Mouse (Mus musculus): Measurements from ENCODE around the gene Gcn1l1. TPM values are rescaled to one million over a fixed set of nuclear protein-coding genes. Genes with fewer than 3 reads are reported as not detected.
"Not testable (repeated sequence)": the region's sequence is repeated elsewhere in the genome, so short reads cannot be mapped to it uniquely, and the experiment has no call there.

Gcn1l1 gene
- total RNA-seq, 1 experiment from 2014 or later: 22.8 TPM

DNA sequence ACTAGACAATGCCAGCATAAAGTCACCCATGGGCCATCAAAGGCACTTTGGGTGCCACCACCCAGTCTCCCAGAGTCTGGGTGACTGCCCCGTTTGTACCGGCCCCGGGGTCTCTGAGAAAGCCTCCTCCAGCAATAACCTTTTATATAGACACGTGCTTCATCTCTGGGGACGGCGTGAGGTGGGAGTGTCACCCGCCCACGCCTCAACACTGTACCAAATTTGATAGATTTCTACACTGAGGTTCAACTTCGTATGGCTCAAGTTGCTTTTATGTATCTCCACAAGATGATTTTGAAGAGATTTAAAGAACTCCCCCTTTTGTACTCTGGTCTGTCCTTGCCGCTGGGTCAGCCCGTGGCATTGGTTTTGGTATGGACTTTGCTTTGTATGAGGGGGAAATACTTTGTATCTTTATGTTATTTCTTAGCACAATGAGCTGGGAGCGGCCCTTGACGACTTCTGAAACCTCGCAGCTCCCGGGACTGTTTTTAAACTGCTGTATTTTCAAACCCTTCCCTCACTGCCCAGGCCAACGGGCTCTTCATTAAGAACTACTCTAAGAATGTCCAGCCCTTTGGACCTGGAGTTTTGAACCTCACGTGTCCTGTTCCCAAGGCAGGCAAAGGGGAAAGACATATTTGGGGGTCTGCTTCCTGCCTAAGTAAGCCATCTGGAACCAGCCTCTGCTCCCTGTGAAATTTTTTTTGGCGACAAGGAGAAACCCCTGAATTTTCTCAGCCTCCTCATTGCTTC, 10.3 kb upstream of the Gcn1l1 start:
- no peak for ATAC-seq (replicated peaks; ENCODE audit: insufficient number of reproducible peaks, low FRiP score, low TSS enrichment, poor library complexity, severe bottlenecking)

DNA sequence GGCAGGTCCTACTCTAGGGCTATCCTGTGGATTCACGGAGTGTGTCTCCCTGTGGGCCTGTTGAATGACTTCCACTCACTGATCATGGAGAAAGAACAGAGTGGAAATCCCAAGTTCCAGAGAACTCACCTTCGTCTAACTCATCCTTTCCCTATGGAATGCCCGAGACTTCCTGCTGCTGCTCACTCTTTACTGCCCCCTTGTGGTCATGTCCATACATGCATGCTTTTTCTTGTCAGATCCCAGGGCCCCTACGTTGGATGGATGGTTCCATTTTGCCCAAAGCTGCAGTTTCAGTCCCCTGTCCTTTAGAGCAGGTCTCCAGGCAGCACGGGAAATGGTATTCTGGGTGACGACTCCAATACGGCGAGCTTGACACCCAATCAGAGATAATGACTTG, 8.8 kb upstream of the Gcn1l1 start:
- no peak for ATAC-seq (replicated peaks; ENCODE audit: insufficient number of reproducible peaks, low FRiP score, low TSS enrichment, poor library complexity, severe bottlenecking)

DNA sequence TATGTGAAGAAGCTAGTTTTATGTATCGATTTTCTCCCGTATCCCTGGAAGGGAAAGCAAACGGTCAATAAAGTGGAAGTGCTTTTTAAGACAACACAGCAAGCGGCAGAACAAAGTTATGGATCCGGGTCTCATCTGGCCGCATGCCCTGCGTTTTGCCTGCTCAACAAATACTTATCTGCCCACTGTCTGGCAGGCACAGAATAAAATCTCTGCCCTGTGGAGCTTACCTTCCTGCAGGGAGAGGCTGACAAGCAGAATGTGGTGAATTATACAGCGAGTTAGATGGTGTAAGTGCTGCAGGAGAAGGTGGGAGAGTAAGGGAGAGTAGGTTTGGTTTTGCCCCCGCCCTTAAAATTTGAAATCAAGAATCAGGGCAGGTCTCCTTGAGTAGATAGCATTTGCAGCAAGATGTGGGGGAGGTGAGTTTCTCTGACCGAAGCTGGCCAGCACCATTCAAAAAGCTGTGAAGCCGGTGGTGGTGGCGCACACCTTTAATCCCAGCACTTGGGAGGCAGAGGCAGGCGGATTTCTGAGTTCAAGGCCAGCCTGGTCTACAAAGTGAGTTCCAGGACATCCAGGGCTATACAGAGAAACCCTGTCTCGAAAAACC, 6.8 kb upstream of the Gcn1l1 start:
- ATAC-seq (replicated peaks; ENCODE audit: insufficient number of reproducible peaks, low FRiP score, low TSS enrichment, poor library complexity, severe bottlenecking): no peak

DNA sequence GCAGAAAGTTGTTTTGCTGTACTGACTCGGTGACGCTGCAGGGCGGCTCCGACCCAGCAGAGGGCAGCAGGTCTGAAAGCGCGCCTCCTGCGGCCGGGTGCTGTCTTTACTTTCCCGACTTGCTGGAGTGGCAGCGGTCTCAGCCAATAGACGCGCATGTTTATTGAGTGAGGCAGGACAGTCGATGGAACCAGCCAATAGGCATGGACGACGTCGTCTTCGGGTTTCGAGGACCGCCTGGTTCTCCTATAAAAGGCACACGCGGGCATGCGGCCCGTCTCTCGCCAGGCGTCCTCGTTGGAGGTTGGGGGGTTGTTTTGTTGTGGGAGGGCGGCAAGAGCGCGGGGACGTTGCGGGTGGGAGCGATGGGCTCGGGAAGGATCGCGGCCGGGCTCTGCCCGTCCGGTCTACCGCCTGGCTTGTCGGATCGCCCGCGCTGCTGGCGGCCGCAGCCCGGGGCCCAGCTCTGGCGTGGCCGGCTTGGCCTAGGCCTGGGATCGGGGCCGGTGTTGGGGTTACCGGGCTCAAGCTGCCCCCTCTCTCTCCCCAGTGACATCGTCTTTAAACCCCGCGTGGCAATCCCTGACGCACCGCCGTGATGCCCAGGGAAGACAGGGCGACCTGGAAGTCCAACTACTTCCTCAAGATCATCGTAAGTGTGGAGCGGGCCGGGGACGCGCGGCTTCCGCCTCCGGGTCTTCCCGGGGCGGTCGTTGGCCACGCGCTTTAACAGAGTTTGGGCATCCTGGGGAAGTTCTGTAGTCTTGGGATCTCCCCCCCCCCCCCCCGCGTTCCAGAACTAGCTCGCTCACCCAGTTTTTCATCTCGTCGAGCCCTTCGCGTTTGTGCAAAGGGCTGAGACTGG, 5.6 kb upstream of the Gcn1l1 start, which contains the start of gene Rplp0:
TSS of gene Rplp0 (plus strand) at position 231 of the 865 bp plus-strand sequence.
- ATAC-seq (replicated peaks; ENCODE audit: insufficient number of reproducible peaks, low FRiP score, low TSS enrichment, poor library complexity, severe bottlenecking): peak; percentile 99

DNA sequence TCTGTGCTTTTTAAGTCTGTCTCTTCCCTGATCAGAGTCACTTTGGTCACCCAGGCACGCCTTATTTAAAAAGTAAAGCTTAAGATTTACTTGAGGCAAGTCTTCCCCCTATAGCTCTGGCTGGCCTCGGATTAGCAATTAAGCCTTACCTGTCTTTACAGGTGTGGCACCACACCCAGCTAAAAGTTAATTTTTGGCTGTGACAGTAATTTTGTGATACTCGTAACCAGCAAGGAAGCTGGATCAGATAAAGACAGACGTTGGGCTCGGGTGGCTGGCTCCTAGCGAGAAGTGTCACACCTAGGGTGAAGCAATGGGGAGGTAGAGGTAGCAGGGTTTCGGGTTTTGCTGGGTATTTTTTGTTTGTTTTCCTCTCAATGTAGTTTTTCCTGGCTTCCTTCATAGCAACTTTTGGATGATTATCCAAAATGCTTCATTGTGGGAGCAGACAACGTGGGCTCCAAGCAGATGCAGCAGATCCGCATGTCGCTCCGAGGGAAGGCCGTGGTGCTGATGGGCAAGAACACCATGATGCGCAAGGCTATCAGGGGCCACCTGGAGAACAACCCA, 4.6 kb upstream of the Gcn1l1 start:
- ATAC-seq (replicated peaks; ENCODE audit: insufficient number of reproducible peaks, low FRiP score, low TSS enrichment, poor library complexity, severe bottlenecking): no peak

DNA sequence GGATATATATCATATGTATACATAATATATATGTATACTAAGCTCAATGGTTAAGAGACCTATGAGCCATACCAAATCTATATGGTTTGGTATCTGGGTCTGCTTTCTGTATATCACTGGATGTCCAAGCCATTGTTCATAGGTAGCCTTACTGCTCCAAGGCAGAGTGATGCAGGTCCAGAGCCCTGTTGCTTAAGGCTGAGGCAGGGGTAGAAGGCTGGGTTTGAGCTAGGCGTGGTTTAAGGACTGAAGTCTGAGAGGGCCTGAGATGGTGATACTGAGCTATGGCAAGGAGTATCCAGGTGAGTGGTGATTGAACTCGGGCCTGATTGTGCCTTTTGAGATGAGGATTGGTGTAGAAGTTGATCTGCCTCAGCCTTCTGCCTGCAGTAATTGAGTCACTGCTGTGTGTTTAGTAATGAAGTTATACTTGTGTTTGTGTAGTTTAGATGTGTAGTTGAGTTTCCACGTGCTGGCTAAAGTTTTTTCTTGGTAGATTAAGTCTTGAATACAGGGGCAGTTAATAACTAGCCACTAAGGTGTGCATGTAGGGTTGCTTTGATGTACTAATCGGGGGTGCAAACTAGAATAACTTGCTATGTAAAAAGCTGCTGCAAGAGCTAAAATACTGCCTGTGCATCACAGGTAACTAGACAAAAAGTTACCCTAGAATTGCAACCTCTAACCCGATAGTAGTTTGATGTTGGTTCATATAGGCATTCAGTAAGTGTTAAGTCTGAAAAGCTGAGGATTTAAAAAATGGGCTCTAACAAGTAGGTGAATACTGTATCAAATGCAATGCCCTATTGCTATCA, 1.1 kb upstream of the Gcn1l1 start:
- ATAC-seq (replicated peaks; ENCODE audit: insufficient number of reproducible peaks, low FRiP score, low TSS enrichment, poor library complexity, severe bottlenecking): no peak

DNA sequence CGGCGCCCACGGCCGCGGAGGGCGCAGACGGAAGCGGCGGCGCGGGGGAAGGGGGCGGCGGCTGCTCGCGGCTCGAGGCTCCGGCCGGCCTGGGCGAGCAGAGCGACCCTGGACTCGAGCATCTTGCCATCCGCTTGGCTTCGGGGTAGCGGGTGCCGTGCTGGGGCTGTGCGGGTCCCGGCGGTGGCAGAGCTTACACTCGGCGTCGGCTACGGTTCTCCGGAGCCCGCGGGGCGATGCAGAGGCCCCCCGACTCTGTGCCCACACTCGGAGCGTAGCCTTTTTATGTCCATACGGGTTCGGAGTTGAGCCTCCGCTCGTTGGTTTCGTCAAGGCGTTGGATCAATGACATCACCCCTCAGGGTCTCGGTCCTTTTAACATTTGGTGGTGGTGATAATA, 349 bp downstream of the Gcn1l1 start:
- ATAC-seq (replicated peaks; ENCODE audit: insufficient number of reproducible peaks, low FRiP score, low TSS enrichment, poor library complexity, severe bottlenecking): no peak

DNA sequence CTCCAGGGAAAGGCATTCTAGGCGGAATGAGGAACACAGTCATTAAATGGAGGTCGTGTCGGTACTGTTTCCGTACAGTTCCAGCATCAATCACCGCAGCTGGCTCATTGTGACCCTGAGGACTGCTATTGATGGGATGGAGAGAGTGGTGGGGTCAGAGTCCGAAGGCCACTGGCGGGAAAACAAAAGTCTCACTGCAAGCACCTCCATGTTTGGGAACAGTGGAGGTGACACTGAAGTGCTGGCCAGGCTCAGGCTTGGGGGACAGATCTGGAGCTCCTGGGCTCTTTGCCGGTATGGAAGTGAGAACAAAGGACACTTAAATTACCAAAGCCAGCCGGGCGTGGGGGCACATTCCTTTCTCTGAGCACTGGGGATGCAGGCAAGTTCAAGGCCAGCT, 3.6 kb downstream of the Gcn1l1 start:
- ATAC-seq (replicated peaks; ENCODE audit: insufficient number of reproducible peaks, low FRiP score, low TSS enrichment, poor library complexity, severe bottlenecking): no peak

DNA sequence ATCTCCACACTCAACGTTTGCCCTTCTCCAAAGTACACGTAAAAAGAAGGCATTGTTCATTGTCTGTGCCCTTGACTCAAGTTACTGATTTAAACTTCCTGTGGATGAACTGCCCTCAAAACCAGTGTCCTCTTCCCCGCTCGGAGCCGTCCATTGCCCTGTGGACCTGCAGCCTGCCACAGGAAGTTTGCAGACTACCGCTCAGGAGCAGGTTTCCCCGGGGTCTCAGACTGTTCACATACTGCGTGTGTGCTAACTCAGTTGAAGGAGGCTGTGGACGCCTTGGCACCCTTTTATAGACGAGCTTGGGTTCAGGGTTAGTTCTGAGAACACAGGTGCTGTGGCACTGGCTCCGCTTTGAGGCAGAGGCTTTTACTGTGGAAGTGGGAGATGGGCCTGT, 4.3 kb downstream of the Gcn1l1 start:
- ATAC-seq (replicated peaks; ENCODE audit: insufficient number of reproducible peaks, low FRiP score, low TSS enrichment, poor library complexity, severe bottlenecking): no peak

DNA sequence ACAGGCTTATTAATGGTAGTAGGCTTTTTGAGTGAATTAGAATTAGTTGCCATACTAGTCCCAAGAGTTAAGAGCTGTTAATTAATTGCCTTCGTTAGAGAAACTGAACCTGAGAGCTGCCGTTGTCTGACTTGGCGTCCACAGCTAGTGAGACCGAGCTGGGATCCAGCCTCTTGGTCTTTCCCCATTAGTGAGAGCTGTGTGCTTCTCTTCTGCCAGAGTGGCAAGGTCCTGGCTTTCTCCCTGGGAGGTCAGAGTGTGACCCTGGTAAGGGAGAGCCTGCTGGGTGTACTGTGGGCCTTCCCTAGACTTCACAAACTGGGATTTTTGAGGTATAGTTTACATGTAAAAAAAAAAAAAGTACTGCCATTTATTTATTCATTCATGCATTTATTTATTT, 4.7 kb downstream of the Gcn1l1 start:
- no peak for ATAC-seq (replicated peaks; ENCODE audit: insufficient number of reproducible peaks, low FRiP score, low TSS enrichment, poor library complexity, severe bottlenecking)

DNA sequence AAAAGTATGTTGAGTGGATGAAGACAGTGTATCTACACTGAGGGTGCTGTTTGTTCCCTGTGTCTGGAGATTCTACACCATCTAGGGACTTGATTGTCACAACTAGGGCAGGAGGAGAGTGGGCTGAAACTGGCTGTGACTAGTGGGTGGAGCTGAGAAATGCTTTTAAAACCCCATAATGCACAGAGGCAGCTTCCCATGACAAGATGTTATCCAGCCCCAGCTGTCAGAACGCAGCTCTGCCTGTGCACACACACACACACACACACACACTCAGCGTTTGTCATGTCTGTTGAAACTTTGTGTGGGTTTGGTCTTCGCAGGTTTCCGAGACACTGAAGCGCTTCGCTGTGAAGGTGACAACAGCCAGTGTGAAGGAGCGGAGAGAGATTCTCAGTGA, 6.0 kb downstream of the Gcn1l1 start:
- no peak for ATAC-seq (replicated peaks; ENCODE audit: insufficient number of reproducible peaks, low FRiP score, low TSS enrichment, poor library complexity, severe bottlenecking)

DNA sequence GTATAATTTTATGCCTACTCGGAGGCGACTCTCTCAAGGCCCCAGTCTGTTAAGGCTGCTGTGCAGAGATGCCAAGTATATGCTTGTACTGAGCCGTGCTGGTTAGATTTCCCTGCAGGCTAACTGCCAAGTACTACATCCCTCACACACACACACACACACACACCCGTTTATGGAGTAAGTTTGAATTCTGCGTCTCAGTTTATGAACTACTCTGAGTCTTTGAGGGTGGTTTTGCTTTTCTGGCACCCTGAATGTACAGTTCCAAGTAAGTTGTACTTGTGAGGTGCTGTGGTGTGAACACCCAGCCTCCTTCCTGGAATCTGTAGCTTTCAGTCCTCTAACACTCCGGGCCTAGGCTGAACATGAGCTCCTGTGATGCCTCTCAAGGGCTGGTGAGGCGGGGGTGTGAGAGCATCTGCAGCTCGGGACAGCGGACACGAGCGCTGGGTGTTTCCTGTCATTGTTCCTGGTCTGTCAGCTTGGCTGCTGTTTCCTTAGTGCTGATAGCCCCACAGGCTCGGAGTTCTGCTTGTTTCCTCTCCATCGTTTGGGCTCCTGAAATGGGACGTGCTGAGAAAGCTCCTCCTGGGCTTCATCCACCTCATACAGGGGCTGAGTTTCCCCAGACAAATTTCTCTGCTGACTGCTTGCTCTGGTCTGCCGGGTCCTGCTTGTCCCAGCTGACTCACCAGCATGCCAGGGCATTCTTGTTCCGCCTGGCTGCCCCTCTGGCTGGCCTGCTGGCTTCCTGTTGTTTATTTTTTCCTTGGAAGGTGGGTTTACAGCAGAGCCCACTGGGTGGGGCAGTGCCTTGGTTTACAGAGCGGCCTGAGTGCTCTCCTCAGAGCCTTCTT, 7.9 kb downstream of the Gcn1l1 start:
- ATAC-seq (replicated peaks; ENCODE audit: insufficient number of reproducible peaks, low FRiP score, low TSS enrichment, poor library complexity, severe bottlenecking): no peak

DNA sequence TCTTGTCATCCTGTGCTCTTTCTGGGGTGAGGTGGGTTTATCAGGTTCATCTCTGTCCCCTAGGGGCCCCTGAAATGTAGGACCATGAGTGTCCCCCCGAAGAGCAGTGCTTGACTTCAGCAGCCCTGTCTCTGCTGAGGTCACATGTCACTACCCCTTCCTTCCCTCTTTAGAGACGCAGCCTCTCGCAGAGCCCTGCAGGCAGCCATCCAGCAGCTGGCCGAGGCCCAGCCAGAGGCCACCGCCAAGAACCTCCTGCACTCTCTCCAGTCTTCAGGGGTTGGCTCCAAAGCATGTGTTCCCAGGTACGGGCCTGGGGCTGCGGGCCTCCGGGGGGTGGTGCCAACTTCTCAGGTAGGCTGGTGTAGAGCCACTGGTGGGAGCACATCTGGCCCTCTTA, 9.9 kb downstream of the Gcn1l1 start:
- ATAC-seq (replicated peaks; ENCODE audit: insufficient number of reproducible peaks, low FRiP score, low TSS enrichment, poor library complexity, severe bottlenecking): no peak

DNA sequence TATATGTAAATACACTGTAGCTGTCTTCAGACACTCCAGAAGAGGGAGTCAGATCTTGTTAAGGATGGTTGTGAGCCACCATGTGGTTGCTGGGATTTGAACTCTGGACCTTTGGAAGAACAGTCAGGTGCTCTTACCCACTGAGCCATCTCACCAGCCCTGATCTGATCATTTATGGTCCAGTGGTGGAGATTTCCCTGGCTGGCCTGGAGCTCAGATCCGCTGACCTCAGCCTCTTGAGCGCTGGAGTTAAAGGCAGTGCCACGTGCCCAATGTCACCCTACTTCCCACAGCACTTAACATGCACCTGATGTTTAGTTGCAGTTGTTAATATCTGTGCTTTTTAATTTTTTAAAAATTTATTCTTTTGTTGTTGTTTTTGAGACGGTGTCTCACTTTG, 12.6 kb downstream of the Gcn1l1 start:
- not testable (repeated sequence) for ATAC-seq (replicated peaks; ENCODE audit: insufficient number of reproducible peaks, low FRiP score, low TSS enrichment, poor library complexity, severe bottlenecking)

DNA sequence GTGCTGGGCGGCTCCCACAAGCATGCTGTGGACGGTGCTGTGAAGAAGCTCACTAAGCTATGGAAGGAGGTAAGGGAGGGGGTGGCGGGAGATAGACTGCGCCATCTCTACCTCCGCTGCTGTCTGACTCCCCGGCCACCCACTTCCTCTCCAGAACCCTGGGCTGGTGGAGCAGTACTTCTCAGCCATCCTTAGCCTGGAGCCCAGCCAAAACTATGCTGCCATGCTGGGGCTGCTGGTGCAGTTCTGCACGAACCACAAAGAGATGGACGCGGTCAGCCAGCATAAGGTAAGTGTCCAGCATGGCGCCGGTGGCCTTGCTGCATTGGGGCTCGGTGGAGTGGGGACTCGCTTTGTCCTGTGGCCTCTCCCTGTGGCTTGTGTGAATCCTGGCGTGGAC, 13.9 kb downstream of the Gcn1l1 start:
- no peak for ATAC-seq (replicated peaks; ENCODE audit: insufficient number of reproducible peaks, low FRiP score, low TSS enrichment, poor library complexity, severe bottlenecking)

DNA sequence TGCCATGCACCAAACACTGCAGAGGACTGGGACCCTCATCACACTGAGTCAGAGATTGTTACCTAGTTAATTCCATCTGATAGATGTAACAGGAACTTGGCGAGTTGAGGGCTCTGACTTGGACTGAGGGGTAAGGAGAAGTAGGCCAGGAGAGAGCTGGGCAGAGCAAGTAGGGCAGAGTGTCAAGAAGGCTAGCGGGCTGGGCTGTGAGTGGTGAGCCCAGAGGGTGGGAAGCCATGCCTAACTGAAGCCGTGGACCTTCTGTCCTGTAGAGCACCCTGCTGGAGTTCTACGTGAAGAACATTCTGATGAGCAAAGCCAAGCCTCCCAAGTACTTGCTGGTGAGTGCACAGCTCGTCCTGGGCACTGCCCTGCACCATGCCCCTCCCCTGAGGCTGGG, 14.3 kb downstream of the Gcn1l1 start:
- no peak for ATAC-seq (replicated peaks; ENCODE audit: insufficient number of reproducible peaks, low FRiP score, low TSS enrichment, poor library complexity, severe bottlenecking)

DNA sequence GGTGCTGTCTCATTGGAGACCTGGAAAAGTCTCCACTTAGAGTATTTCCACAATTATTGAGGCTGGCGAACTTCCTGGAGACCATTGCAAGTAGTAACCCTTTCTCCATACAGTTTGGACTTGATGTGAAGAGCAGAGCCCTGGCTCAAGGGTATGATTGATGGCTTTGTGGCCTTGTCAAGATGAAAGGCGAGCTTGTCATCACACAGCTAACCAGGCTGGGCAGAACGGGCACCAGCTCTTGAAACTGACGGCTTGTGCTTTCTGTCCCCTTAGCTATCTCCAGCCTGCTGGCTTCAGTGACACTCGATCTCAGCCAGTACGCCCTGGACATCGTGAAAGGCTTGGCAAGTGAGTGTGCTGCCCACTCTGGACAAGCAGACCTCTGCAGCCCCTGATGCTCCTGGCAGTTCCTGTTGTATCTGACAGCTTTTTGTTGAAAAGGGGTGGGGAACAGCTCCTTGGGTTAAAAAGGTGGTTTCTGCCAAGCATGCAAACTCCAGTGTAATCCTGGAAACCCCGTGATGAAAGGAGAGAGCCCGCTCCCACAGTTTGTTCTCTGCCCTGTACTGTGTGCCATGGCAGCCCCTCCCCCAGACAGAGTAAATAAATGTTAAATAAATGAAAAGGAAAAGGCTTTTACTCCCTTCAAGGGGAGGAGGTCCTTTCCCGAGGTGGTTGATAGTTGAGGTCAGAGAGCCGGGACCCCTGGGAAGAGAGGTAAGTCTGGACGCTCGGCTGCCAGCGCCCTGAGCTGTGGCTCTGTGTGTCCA, 15.4 kb downstream of the Gcn1l1 start:
- no peak for ATAC-seq (replicated peaks; ENCODE audit: insufficient number of reproducible peaks, low FRiP score, low TSS enrichment, poor library complexity, severe bottlenecking)

All from monocyte, adult 5-6 weeks (primary cell).